Mouse (Mus musculus) brown adipose tissue, adult 24 weeks (tissue): ENCODE measurements around the gene Tmem160. TPM values are rescaled to one million over a fixed set of nuclear protein-coding genes. Genes with fewer than 3 reads are reported as not detected.

Experiments
- H3K27ac ChIP-seq: fragments of 200-500 bp; replicated peaks from 2 replicates; pipeline ENCODE4 v1.5.1; 2012; ENCODE audit warnings: low read depth, mild to moderate bottlenecking, low read length
- H3K4me1 ChIP-seq: fragments of 200-500 bp; 2 replicates; pipeline ENCODE4 v1.6.1; 2012; ENCODE audit warnings: low read length, mixed read lengths; ENCODE audit not compliant: control insufficient read depth, insufficient read depth, insufficient read length
- H3K4me3 ChIP-seq: fragments of 200-500 bp; 2 replicates; pipeline ENCODE4 v1.5.1; 2012; ENCODE audit warnings: low read depth, mild to moderate bottlenecking, low read length, moderate library complexity; ENCODE audit not compliant: insufficient read depth
- polyA plus RNA-seq: library from polyadenylated mRNA; stranded (reverse); fragments of >200 nt; gene quantifications from 2 replicates; pipeline ENCODE4 v1.2.4, GENCODE M21; 2012; ENCODE audit not compliant: missing spikeins, insufficient read depth, insufficient read length

Gene Tmem160
- polyA plus RNA-seq, 1 experiment, result 58.0 TPM

- H3K27ac ChIP-seq, result no peak overlapping the region
- no peaks in the 10 kb centered on the region for H3K4me1 ChIP-seq
- no peak overlapping the region for H3K4me3 ChIP-seq
These were observed 30.2 kb upstream of the Tmem160 start for GRCm38 (mm10) chr7:16422222-16422856.

GRCm38 (mm10) chr7:16423731-16424130, 28.8 kb upstream of the Tmem160 start:
- Histone ChIP-seq H3K4me3 (no peak overlapping the region), H3K27ac (no peak overlapping the region), H3K4me1 (no peaks in the 10 kb centered on the region)

GRCm38 (mm10) chr7:16425721-16426120, 26.9 kb upstream of the Tmem160 start:
- Histone ChIP-seq H3K27ac (no peak overlapping the region), H3K4me3 (no peak overlapping the region), H3K4me1 (no peaks in the 10 kb centered on the region)

- Histone ChIP-seq H3K4me1 (no peaks in the 10 kb centered on the region), H3K27ac (no peak overlapping the region), H3K4me3 (no peak overlapping the region)
These were observed 26.4 kb upstream of the Tmem160 start for GRCm38 (mm10) chr7:16426129-16426729.

- no peaks in the 10 kb centered on the region for H3K4me1 ChIP-seq
- H3K4me3 ChIP-seq, result no peak overlapping the region
- no peak overlapping the region for H3K27ac ChIP-seq
These were observed 19.1 kb upstream of the Tmem160 start for GRCm38 (mm10) chr7:16433352-16433971.

- H3K4me1 ChIP-seq, result no peaks in the 10 kb centered on the region
- H3K4me3 ChIP-seq, result no peak overlapping the region
- no peak overlapping the region for H3K27ac ChIP-seq
These were observed 17.5 kb upstream of the Tmem160 start for GRCm38 (mm10) chr7:16435088-16435487.

GRCm38 (mm10) chr7:16441241-16441640, 11.3 kb upstream of the Tmem160 start:
- Histone ChIP-seq H3K27ac (no peak overlapping the region), H3K4me3 (no peak overlapping the region), H3K4me1 (no peaks in the 10 kb centered on the region)

- no peak overlapping the region for H3K27ac ChIP-seq
- H3K4me3 ChIP-seq, result no peak overlapping the region
- peaks cover 6% of the 10 kb centered on the region; the same call in 1 of the 2 replicates for H3K4me1 ChIP-seq
These were observed 923 bp upstream of the Tmem160 start for GRCm38 (mm10) chr7:16451656-16452055.

- Histone ChIP-seq H3K4me1 (peaks cover 6% of the 10 kb centered on the region; the same call in 1 of the 2 replicates), H3K4me3 (peak overlapping the region; percentile 67), H3K27ac (no peak overlapping the region)
These were observed 636 bp downstream of the Tmem160 start for GRCm38 (mm10) chr7:16453118-16453711.

GRCm38 (mm10) chr7:16455016-16455415, 2.4 kb downstream of the Tmem160 start:
- Histone ChIP-seq H3K4me3 (no peak overlapping the region), H3K4me1 (peaks cover 6% of the 10 kb centered on the region; the same call in 1 of the 2 replicates), H3K27ac (no peak overlapping the region)

GRCm38 (mm10) chr7:16456289-16456688, 3.7 kb downstream of the Tmem160 start:
- H3K4me3 ChIP-seq, result no peak overlapping the region
- peaks cover 6% of the 10 kb centered on the region; the same call in 1 of the 2 replicates for H3K4me1 ChIP-seq
- no peak overlapping the region for H3K27ac ChIP-seq

- no peak overlapping the region for H3K4me3 ChIP-seq
- H3K4me1 ChIP-seq, result no peaks in the 10 kb centered on the region
- H3K27ac ChIP-seq, result no peak overlapping the region
These were observed 8.0 kb downstream of the Tmem160 start for GRCm38 (mm10) chr7:16460566-16460965.

- Histone ChIP-seq H3K4me1 (no peaks in the 10 kb centered on the region), H3K27ac (no peak overlapping the region), H3K4me3 (no peak overlapping the region)
These were observed 8.6 kb downstream of the Tmem160 start for GRCm38 (mm10) chr7:16461151-16461550.

- Histone ChIP-seq H3K4me1 (no peaks in the 10 kb centered on the region), H3K27ac (no peak overlapping the region), H3K4me3 (no peak overlapping the region)
These were observed 9.1 kb downstream of the Tmem160 start for GRCm38 (mm10) chr7:16461705-16462104.

- H3K4me1 ChIP-seq, result no peaks in the 10 kb centered on the region
- no peak overlapping the region for H3K4me3 ChIP-seq
- H3K27ac ChIP-seq, result no peak overlapping the region
These were observed 10.6 kb downstream of the Tmem160 start for GRCm38 (mm10) chr7:16463214-16463613.
